Mouse (Mus musculus): ENCODE results near the gene Perp. TPM values are rescaled to one million over a fixed set of nuclear protein-coding genes. Genes with fewer than 3 reads are reported as not detected.

Perp gene
- total RNA-seq, 2 experiments from 2014 or later = 0.88 to 2.0 TPM

Other genes starting within 250 kb of the Perp start
- gene Arfgef3, start 101.1 kb upstream of the Perp start, total RNA-seq (2014; fragmentation: Nextera tagmentation) = 2.0 and 3.4 TPM in 2 replicates
- gene Arfgef3, start 101.1 kb upstream of the Perp start, total RNA-seq (2017) = 0.93 and 1.3 TPM in 2 replicates
- gene Gm4922, start 58.2 kb upstream of the Perp start, total RNA-seq (2014; fragmentation: Nextera tagmentation) = not detected in 2 replicates
- gene Gm4922, start 58.2 kb upstream of the Perp start, total RNA-seq (2017) = not detected in 2 replicates
- 3.1 and 6.1 TPM in 2 replicates for gene Tnfaip3, start 170.6 kb downstream of the Perp start, total RNA-seq (2014; fragmentation: Nextera tagmentation)
- 34.0 and 36.2 TPM in 2 replicates for gene Tnfaip3, start 170.6 kb downstream of the Perp start, total RNA-seq (2017)

All from granulocyte monocyte progenitor cell, adult 5-6 weeks (primary cell).